Mouse (Mus musculus) MEL (cell line): ENCODE measurements around the gene Cntnap5c.

ENCODE experiments used
- CHD2 ChIP-seq: IDR thresholded peaks from 2 replicates; pipeline ENCODE4 v1.6.1; 2011; ENCODE audit warnings: low read length, improper control_type of control experiment
- GABPA ChIP-seq: IDR thresholded peaks from 2 replicates; pipeline ENCODE4 v1.6.1; 2012; ENCODE audit warnings: low read depth, mild to moderate bottlenecking, inconsistent platforms, low read length, improper control_type of control experiment, moderate library complexity
- POLR2A ChIP-seq, 2 experiments: IDR thresholded peaks; 2 replicates each; pipeline ENCODE4 v1.6.1; 2011 to 2012; ENCODE audit warnings: low read length in 2 of 2, mild to moderate bottlenecking in 2 of 2, control low read depth in 1 of 2, improper control_type of control experiment in 1 of 2, low read depth in 1 of 2, moderate library complexity in 1 of 2; ENCODE audit not compliant: control insufficient read depth in 1 of 2, insufficient read depth in 1 of 2, poor library complexity in 1 of 2

GRCm38 (mm10) chr17:58370089-58370488 lies 600.7 kb downstream of the Cntnap5c start:
- no peak for TF ChIP-seq POLR2A (IDR thresholded peaks at IDR 0.05; ENCODE audit: control insufficient read depth in 1 of 2, insufficient read depth in 1 of 2, low read depth in 1 of 2, low read length in 2 of 2, poor library complexity in 1 of 2)
- no peak for TF ChIP-seq CHD2
- no peak for TF ChIP-seq GABPA
